Mouse (Mus musculus): ENCODE measurements at regions not wholly inside any gene's neighbourhood (a gene's known extent, or its start where the extent isn't known, plus 50 kb on each side); places are given as distances from the start of the nearest gene placed in this dataset.
A peak's percentile ranks its signal among the peaks of the same experiment; 100 is the strongest.

GRCm38 (mm10) chr4:12452086-12452485, 280.3 kb upstream of the Fam92a start:
- TF ChIP-seq CTCF (IDR thresholded peaks at IDR 0.05; ENCODE audit: low read depth), result no peak
- DNase-seq (ENCODE audit: low spot score) (no peak), ATAC-seq (replicated peaks; ENCODE audit: low FRiP score, low read depth) (no peak)
- 87% methylated on average over 2 of the region's 2 CpGs for WGBS
- no peak overlapping the region for H3K4me2 ChIP-seq (ENCODE audit: low read length)
- H3K4me1 ChIP-seq (replicated peaks; ENCODE audit: insufficient read depth, low read length), result no peaks in the 10 kb centered on the region
- no peak overlapping the region for H3K9ac ChIP-seq (ENCODE audit: low read depth, low read length)
- H3K9me3 ChIP-seq (replicated peaks; ENCODE audit: low read length), result no peaks in the 10 kb centered on the region
- no peaks in the 10 kb centered on the region for H3K36me3 ChIP-seq (ENCODE audit: insufficient read depth, low read length)
- H3K27ac ChIP-seq, result no peak overlapping the region
- H3K4me3 ChIP-seq (replicated peaks; ENCODE audit: low read depth, low read length), result no peak overlapping the region
- H3K27me3 ChIP-seq (ENCODE audit: insufficient read depth, low read length), result no peaks in the 10 kb centered on the region

DNA sequence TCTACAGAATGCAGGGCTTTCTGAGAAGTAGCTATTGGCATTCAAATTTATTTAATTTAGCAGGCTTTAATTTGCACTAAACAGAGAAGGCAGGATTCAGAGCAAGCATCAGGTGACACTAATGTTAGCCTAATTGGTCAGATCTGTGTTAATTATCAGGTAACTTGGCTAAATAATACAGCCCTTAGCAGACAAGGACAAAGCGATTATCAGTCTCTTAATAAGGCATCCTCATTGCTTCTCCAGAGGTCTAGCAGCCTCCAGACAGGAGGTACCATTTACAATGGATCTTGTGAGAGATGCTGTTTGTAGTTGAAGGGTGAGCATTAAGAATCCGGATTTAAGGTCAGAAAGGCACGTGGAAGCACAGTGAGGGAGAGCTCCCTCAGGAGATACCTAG, 253.7 kb upstream of the Fam92a start:
- Histone ChIP-seq H3K4me2 (ENCODE audit: low read length) (no peak overlapping the region), H3K9me3 (replicated peaks; ENCODE audit: low read length) (no peaks in the 10 kb centered on the region)
- WGBS, result 57% methylated on average over 3 of the region's 3 CpGs

DNA sequence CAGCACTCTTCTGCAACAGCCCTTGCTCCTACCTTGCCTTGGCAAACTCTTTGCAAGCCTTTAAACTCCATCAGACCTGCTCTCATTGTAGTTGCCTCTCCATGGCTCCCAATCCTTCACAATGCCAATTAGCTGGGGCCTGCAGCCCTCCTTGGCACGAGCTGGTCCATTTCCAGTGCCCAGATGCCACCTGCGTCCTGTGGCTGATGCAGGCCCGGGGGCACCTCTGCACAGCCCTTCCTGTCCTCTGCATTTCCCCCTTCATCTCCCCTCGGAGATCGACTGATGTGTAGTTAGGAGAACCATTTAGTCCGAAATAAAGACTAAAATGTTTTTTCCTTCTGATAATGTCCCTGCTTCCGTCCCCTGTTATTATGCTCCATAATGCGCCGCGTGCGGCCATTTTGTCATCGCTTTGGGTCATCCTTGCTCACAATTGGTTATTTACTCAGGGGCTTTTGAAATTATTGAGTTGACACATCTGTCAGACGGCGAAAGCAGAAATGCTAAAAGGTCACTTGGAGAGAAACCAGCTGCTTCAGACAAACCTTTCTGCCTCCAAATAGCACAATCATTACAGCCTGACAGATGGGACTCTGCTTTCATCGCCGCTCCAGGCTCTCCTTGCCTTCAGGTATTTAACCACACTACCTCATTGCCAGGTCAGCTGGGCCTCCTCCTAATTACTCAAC, 250.0 kb upstream of the Fam92a start:
- H3K4me3 ChIP-seq (replicated peaks; ENCODE audit: low read depth, low read length), result no peak overlapping the region
- DNase-seq (ENCODE audit: low spot score), result peak; percentile 21
- TF ChIP-seq CTCF (IDR thresholded peaks at IDR 0.05; ENCODE audit: low read depth), result no peak
- H3K4me2 ChIP-seq (ENCODE audit: low read length), result no peak overlapping the region
- no peaks in the 10 kb centered on the region for H3K4me1 ChIP-seq (replicated peaks; ENCODE audit: insufficient read depth, low read length)
- WGBS, result 67% methylated on average over 16 of the region's 16 CpGs
- H3K27me3 ChIP-seq (ENCODE audit: insufficient read depth, low read length), result no peaks in the 10 kb centered on the region
- no peaks in the 10 kb centered on the region for H3K36me3 ChIP-seq (ENCODE audit: insufficient read depth, low read length)
- H3K27ac ChIP-seq, result no peak overlapping the region
- no peaks in the 10 kb centered on the region for H3K9me3 ChIP-seq (replicated peaks; ENCODE audit: low read length)
- H3K9ac ChIP-seq (ENCODE audit: low read depth, low read length), result no peak overlapping the region
- no peak for ATAC-seq (replicated peaks; ENCODE audit: low FRiP score, low read depth)

More for the DNA sequence above, 253.7 kb upstream of the Fam92a start:
- H3K4me3 ChIP-seq (replicated peaks; ENCODE audit: low read depth, low read length), result no peak overlapping the region
- no peak overlapping the region for H3K27ac ChIP-seq
- no peaks in the 10 kb centered on the region for H3K4me1 ChIP-seq (replicated peaks; ENCODE audit: insufficient read depth, low read length)
- ATAC-seq (replicated peaks; ENCODE audit: low FRiP score, low read depth), result no peak
- DNase-seq (ENCODE audit: low spot score), result no peak
- H3K36me3 ChIP-seq (ENCODE audit: insufficient read depth, low read length), result no peaks in the 10 kb centered on the region
- no peaks in the 10 kb centered on the region for H3K27me3 ChIP-seq (ENCODE audit: insufficient read depth, low read length)
- TF ChIP-seq CTCF (IDR thresholded peaks at IDR 0.05; ENCODE audit: low read depth), result no peak
- H3K9ac ChIP-seq (ENCODE audit: low read depth, low read length), result no peak overlapping the region

GRCm38 (mm10) chr4:12418086-12418485, 246.3 kb upstream of the Fam92a start:
- peak; percentile 81 for DNase-seq (ENCODE audit: low spot score)
- ATAC-seq (replicated peaks; ENCODE audit: low FRiP score, low read depth), result no peak
- no peak overlapping the region for H3K4me2 ChIP-seq (ENCODE audit: low read length)

DNA sequence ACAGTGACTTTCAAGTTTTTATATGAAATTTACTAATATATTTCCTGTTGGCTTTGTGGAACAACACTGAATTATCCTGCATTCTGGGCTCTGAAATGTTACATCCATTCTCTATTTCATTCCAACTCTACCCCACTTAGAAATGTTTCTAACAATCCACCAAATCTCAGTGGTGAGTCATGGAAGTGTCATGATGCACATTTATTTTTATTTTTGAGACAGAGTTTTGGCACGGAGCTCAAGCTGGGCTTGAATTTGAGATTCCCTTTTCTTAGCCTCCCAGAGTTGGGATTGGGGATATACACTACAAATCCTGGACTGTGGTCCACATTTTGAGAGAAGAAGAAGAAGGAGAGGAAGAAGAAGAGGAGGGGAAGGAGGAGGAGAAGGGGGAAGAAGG, 223.5 kb upstream of the Fam92a start:
- WGBS, result 81% methylated on average over 1 of the region's 1 CpGs
- no peaks in the 10 kb centered on the region for H3K9me3 ChIP-seq (replicated peaks; ENCODE audit: low read length)
- H3K4me1 ChIP-seq (replicated peaks; ENCODE audit: insufficient read depth, low read length), result no peaks in the 10 kb centered on the region
- no peak for DNase-seq (ENCODE audit: low spot score)
- ATAC-seq (replicated peaks; ENCODE audit: low FRiP score, low read depth), result no peak
- TF ChIP-seq CTCF (IDR thresholded peaks at IDR 0.05; ENCODE audit: low read depth), result no peak
- no peak overlapping the region for H3K27ac ChIP-seq
- no peak overlapping the region for H3K9ac ChIP-seq (ENCODE audit: low read depth, low read length)
- no peaks in the 10 kb centered on the region for H3K36me3 ChIP-seq (ENCODE audit: insufficient read depth, low read length)
- no peak overlapping the region for H3K4me2 ChIP-seq (ENCODE audit: low read length)
- H3K4me3 ChIP-seq (replicated peaks; ENCODE audit: low read depth, low read length), result no peak overlapping the region
- H3K27me3 ChIP-seq (ENCODE audit: insufficient read depth, low read length), result no peaks in the 10 kb centered on the region

More at GRCm38 (mm10) chr4:12418086-12418485, 246.3 kb upstream of the Fam92a start:
- no peak for TF ChIP-seq CTCF (IDR thresholded peaks at IDR 0.05; ENCODE audit: low read depth)
- Histone ChIP-seq H3K9me3 (replicated peaks; ENCODE audit: low read length) (no peaks in the 10 kb centered on the region), H3K4me3 (replicated peaks; ENCODE audit: low read depth, low read length) (no peak overlapping the region), H3K27ac (no peak overlapping the region), H3K36me3 (ENCODE audit: insufficient read depth, low read length) (no peaks in the 10 kb centered on the region), H3K4me1 (replicated peaks; ENCODE audit: insufficient read depth, low read length) (no peaks in the 10 kb centered on the region), H3K9ac (ENCODE audit: low read depth, low read length) (no peak overlapping the region), H3K27me3 (ENCODE audit: insufficient read depth, low read length) (no peaks in the 10 kb centered on the region)
- WGBS, result 12% methylated on average over 3 of the region's 3 CpGs

DNA sequence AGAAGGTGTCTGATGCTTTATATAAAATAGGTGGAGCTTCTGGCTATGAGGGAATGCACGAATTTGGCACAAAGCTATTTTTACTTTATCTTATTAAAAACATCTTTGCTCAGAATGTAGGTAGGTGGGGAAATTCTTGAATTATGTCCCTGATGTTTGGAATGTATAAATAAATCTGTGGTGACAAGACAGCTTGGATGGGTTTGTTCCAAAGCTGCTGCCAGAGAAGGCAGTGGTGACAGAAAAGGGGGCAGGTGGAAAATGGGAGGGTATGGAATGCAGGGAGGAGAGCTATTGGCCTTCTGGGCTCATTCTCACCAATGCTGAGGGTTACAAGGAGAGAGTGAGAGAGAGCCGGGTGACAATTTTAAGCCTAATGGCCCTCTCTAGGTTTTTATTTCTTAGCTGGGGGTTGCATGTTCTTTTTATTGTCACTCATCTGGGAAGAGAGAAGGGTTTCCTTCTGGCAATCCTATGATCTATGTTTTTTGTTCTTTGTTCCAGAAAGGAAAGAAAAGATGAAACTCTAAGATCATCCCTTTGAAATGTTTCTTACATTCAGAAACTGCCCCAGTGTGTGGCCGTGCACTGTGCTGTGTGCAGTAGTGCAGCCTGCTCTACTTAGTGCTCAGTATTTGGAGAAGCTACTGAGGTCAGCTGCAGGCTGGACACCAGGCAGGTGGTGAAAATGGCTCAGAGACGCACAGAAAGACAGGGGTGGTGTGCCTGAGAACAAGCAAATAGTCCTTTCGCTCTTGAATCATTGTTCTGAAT, 205.2 kb upstream of the Fam92a start:
- Histone ChIP-seq H3K9ac (ENCODE audit: low read depth, low read length) (no peak overlapping the region), H3K36me3 (ENCODE audit: insufficient read depth, low read length) (no peaks in the 10 kb centered on the region), H3K9me3 (replicated peaks; ENCODE audit: low read length) (no peaks in the 10 kb centered on the region), H3K4me2 (ENCODE audit: low read length) (no peak overlapping the region), H3K4me1 (replicated peaks; ENCODE audit: insufficient read depth, low read length) (no peaks in the 10 kb centered on the region), H3K27ac (no peak overlapping the region), H3K4me3 (replicated peaks; ENCODE audit: low read depth, low read length) (no peak overlapping the region), H3K27me3 (ENCODE audit: insufficient read depth, low read length) (no peaks in the 10 kb centered on the region)
- ATAC-seq (replicated peaks; ENCODE audit: low FRiP score, low read depth) (no peak), DNase-seq (ENCODE audit: low spot score) (no peak)
- no peak for TF ChIP-seq CTCF (IDR thresholded peaks at IDR 0.05; ENCODE audit: low read depth)
- WGBS, result 77% methylated on average over 5 of the region's 5 CpGs

Data from kidney, postnatal 0 days (tissue).